25 mouse cellular contexts compared by ENCODE assay signal in the genomic region with DNA sequence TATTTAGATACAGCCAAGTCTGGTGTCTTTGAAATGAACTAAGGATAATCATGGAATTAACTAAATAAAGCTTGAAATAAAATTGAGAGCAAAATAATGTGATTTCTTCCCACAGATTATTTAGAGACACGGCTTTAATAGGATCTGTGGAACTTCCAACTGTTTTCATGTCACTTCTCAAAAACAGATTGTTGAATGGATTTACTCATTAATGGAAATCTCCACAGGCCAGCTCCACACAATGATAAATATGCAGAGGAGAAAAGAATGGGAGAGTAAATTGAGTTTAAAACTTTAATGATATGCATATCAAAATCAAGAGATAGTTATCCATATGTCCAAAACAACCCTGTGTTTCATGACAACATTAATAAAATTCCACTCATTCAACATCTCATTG.
"Had no signal": no experiment of that assay in that cellular context is flagged by ENCODE, and none has a peak within 500 bp of the region (broad histone marks: within the 10 kb centered on the region; RNA-seq: fewer than 3 reads in every experiment).

No protein-coding gene starts in this region.

- H3K27ac ChIP-seq: heart, adult 2 months; heart, embryonic 13.5 days; heart, embryonic 15.5 days; hindbrain, embryonic 13.5 days; kidney, embryonic 15.5 days; kidney, postnatal 0 days; limb, embryonic 13.5 days; limb, embryonic 15.5 days; liver, embryonic 12.5 days had no signal

- H3K9ac ChIP-seq: heart, embryonic 13.5 days; heart, embryonic 15.5 days; hindbrain, embryonic 13.5 days; kidney, embryonic 15.5 days; limb, embryonic 13.5 days; limb, embryonic 15.5 days; liver, embryonic 12.5 days had no signal

- ATAC-seq: hindbrain, embryonic 16.5 days; intestine, embryonic 16.5 days; liver, embryonic 12.5 days had no signal

- DNase-seq: gastrocnemius, postnatal 14 days; gastrocnemius, postnatal 36 days; heart, adult 11 months; heart, adult 2 months; heart, postnatal 14 days; heart, postnatal 36 days; kidney, adult 11 months; kidney, adult 2 months; kidney, adult 9 months; kidney, postnatal 14 days; kidney, postnatal 36 days; layer of hippocampus, adult 9-11 months; layer of hippocampus, postnatal 36 days; left cerebral cortex, postnatal 4 days had no signal

- H3K36me3 ChIP-seq: heart, embryonic 13.5 days; heart, embryonic 15.5 days; hindbrain, embryonic 13.5 days; kidney, embryonic 15.5 days; limb, embryonic 13.5 days; limb, embryonic 15.5 days; liver, embryonic 12.5 days had no signal

- H3K9me3 ChIP-seq: heart, embryonic 13.5 days; heart, embryonic 15.5 days; hindbrain, embryonic 13.5 days; kidney, embryonic 15.5 days; limb, embryonic 13.5 days; limb, embryonic 15.5 days; liver, embryonic 12.5 days had no signal

- H3K27me3 ChIP-seq: heart, embryonic 13.5 days; heart, embryonic 15.5 days; hindbrain, embryonic 13.5 days; kidney, embryonic 15.5 days; limb, embryonic 13.5 days; limb, embryonic 15.5 days; liver, embryonic 12.5 days had no signal

- H3K4me2 ChIP-seq: heart, embryonic 11.5 days; heart, embryonic 13.5 days; heart, embryonic 15.5 days; hindbrain, embryonic 13.5 days; kidney, embryonic 15.5 days; limb, embryonic 13.5 days; limb, embryonic 15.5 days; liver, embryonic 12.5 days had no signal

- H3K4me3 ChIP-seq: heart, adult 2 months; heart, embryonic 13.5 days; heart, embryonic 15.5 days; hindbrain, embryonic 13.5 days; kidney, embryonic 15.5 days; limb, embryonic 13.5 days; limb, embryonic 15.5 days; liver, embryonic 12.5 days had no signal

- H3K4me1 ChIP-seq: heart, embryonic 13.5 days; heart, embryonic 15.5 days; hindbrain, embryonic 13.5 days; kidney, embryonic 15.5 days; limb, embryonic 13.5 days; limb, embryonic 15.5 days; liver, embryonic 12.5 days had no signal
